Mouse (Mus musculus) WW6 (cell line): ENCODE measurements around the gene Thap4.
"Not testable (repeated sequence)": the region's sequence is repeated elsewhere in the genome, so short reads cannot be mapped to it uniquely, and the experiment has no call there.

ENCODE experiments used
- DNase-seq: peaks from one replicate; pipeline ENCODE4 v3.0.0-alpha.2; 2013; ENCODE audit warnings: low read depth, low spot score

The Thap4 gene

GRCm38 (mm10) chr1:93691786-93692357 lies 62.8 kb downstream of the Thap4 start:
- no peak for DNase-seq

GRCm38 (mm10) chr1:93691106-93691505 lies 63.6 kb downstream of the Thap4 start:
- DNase-seq: no peak

GRCm38 (mm10) chr1:93689901-93690496 lies 64.7 kb downstream of the Thap4 start:
- DNase-seq: no peak

GRCm38 (mm10) chr1:93688154-93688553 lies 66.5 kb downstream of the Thap4 start:
- DNase-seq: no peak

- no peak for DNase-seq
Observed at GRCm38 (mm10) chr1:93686961-93687320, 67.7 kb downstream of the Thap4 start.

GRCm38 (mm10) chr1:93686245-93686960 lies 68.3 kb downstream of the Thap4 start:
- DNase-seq: peak; percentile 63

GRCm38 (mm10) chr1:93685401-93686244 lies 69.0 kb downstream of the Thap4 start, which contains the start of gene Bok:
Gene Bok (plus strand): TSS chr1:93685660.
- peak; percentile 58 for DNase-seq

- no peak for DNase-seq
Observed at GRCm38 (mm10) chr1:93679889-93680568, 74.6 kb downstream of the Thap4 start.

GRCm38 (mm10) chr1:93678386-93678785 lies 76.3 kb downstream of the Thap4 start:
- DNase-seq: no peak

GRCm38 (mm10) chr1:93672682-93673081 lies 82.0 kb downstream of the Thap4 start:
- DNase-seq: no peak

GRCm38 (mm10) chr1:93669941-93670340 lies 84.7 kb downstream of the Thap4 start:
- DNase-seq: no peak

GRCm38 (mm10) chr1:93668791-93669548 lies 85.7 kb downstream of the Thap4 start:
- peak; percentile 69 for DNase-seq

- DNase-seq: peak; percentile 82
Observed at GRCm38 (mm10) chr1:93667760-93668400, 86.8 kb downstream of the Thap4 start.

GRCm38 (mm10) chr1:93658559-93658958 lies 96.1 kb downstream of the Thap4 start, which contains the start of gene Stk25:
Gene Stk25 (minus strand): TSS chr1:93658659.
- DNase-seq: not testable (repeated sequence)

GRCm38 (mm10) chr1:93657025-93657360 lies 97.7 kb downstream of the Thap4 start:
- DNase-seq: no peak

- no peak for DNase-seq
Observed at GRCm38 (mm10) chr1:93656325-93657024, 98.2 kb downstream of the Thap4 start.

- DNase-seq: no peak
Observed at GRCm38 (mm10) chr1:93654798-93655197, 99.9 kb downstream of the Thap4 start.

- no peak for DNase-seq
Observed at GRCm38 (mm10) chr1:93654275-93654674, 100.4 kb downstream of the Thap4 start.
